ENCODE assay signal across 25 mouse cellular contexts in the genomic region with DNA sequence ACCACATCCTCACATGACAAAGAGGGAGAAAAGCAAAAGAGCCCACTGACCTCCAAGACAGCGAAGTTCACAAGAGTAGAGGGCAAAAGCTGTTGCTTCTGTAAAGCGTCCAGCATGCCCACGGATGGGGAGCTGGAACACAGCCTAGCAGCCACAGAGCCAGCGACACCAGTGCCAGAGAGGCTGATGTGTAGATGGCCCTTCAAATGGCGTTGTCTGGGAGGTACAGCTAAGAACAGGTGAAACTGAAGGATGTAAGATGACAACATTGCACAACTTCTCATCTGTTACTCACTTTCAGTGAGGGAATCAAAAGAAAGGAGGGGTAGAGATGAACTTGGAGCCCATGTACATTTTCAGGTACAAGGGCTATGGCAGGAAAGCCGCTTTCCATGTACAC.
"Had no signal": no experiment of that assay in that cellular context is flagged by ENCODE, and none has a peak within 500 bp of the region (broad histone marks: within the 10 kb centered on the region; RNA-seq: fewer than 3 reads in every experiment).

No protein-coding gene starts in this region.

- H3K4me1 ChIP-seq: heart, embryonic 13.5 days; heart, embryonic 15.5 days; hindbrain, embryonic 13.5 days; hindbrain, embryonic 15.5 days; kidney, embryonic 15.5 days; limb, embryonic 15.5 days had no signal

- H3K4me2 ChIP-seq: heart, embryonic 11.5 days; heart, embryonic 13.5 days; heart, embryonic 15.5 days; hindbrain, embryonic 13.5 days; hindbrain, embryonic 15.5 days; kidney, embryonic 15.5 days; limb, embryonic 13.5 days; limb, embryonic 15.5 days had no signal

- H3K36me3 ChIP-seq: heart, embryonic 13.5 days; heart, embryonic 15.5 days; hindbrain, embryonic 13.5 days; hindbrain, embryonic 15.5 days; kidney, embryonic 15.5 days; limb, embryonic 13.5 days; limb, embryonic 15.5 days had no signal

- ATAC-seq: hindbrain, postnatal 0 days; intestine, embryonic 16.5 days had no signal

- DNase-seq: gastrocnemius, postnatal 14 days; gastrocnemius, postnatal 36 days; heart, adult 11 months; heart, adult 2 months; heart, postnatal 14 days; heart, postnatal 36 days; kidney, adult 11 months; kidney, adult 2 months; kidney, adult 9 months; kidney, postnatal 14 days; kidney, postnatal 36 days; layer of hippocampus, adult 9-11 months; layer of hippocampus, postnatal 36 days; left cerebral cortex, postnatal 4 days had no signal

- H3K27me3 ChIP-seq: hindbrain, embryonic 13.5 days; hindbrain, embryonic 15.5 days; kidney, embryonic 15.5 days; limb, embryonic 13.5 days; limb, embryonic 15.5 days had no signal

- H3K9ac ChIP-seq: heart, embryonic 13.5 days; heart, embryonic 15.5 days; hindbrain, embryonic 13.5 days; hindbrain, embryonic 15.5 days; kidney, embryonic 15.5 days; limb, embryonic 13.5 days; limb, embryonic 15.5 days had no signal

- H3K27ac ChIP-seq: heart, adult 2 months; heart, embryonic 13.5 days; heart, embryonic 15.5 days; hindbrain, embryonic 13.5 days; hindbrain, embryonic 15.5 days; hindbrain, postnatal 0 days; kidney, embryonic 15.5 days; kidney, postnatal 0 days; limb, embryonic 13.5 days; limb, embryonic 15.5 days had no signal

- H3K4me3 ChIP-seq: heart, adult 2 months; heart, embryonic 13.5 days; heart, embryonic 15.5 days; hindbrain, embryonic 13.5 days; hindbrain, embryonic 15.5 days; kidney, embryonic 15.5 days; limb, embryonic 13.5 days; limb, embryonic 15.5 days had no signal

- H3K9me3 ChIP-seq: heart, embryonic 13.5 days; heart, embryonic 15.5 days; hindbrain, embryonic 13.5 days; hindbrain, embryonic 15.5 days; kidney, embryonic 15.5 days; limb, embryonic 13.5 days; limb, embryonic 15.5 days had no signal
